Mouse (Mus musculus) small intestine, adult 2 months (tissue): Measurements from ENCODE around the gene Zfp652. TPM values are rescaled to one million over a fixed set of nuclear protein-coding genes. Genes with fewer than 3 reads are reported as not detected.

Source experiments
- H3K27ac ChIP-seq: fragments of 200-500 bp; 2 replicates; pipeline ENCODE4 v1.5.1; 2012; ENCODE audit warnings: low read depth, low read length, control low read depth, inconsistent platforms; ENCODE audit not compliant: insufficient read depth
- H3K27me3 ChIP-seq: fragments of 200-500 bp; 2 replicates; pipeline ENCODE4 v1.6.1; 2012; ENCODE audit warnings: mild to moderate bottlenecking, moderate library complexity, low read length, inconsistent platforms; ENCODE audit not compliant: control insufficient read depth, insufficient read depth
- H3K36me3 ChIP-seq: fragments of 200-500 bp; 2 replicates; pipeline ENCODE4 v1.6.1; 2012; ENCODE audit warnings: mild to moderate bottlenecking, low read length, control low read depth, inconsistent platforms; ENCODE audit not compliant: control insufficient read depth, insufficient read depth
- H3K4me1 ChIP-seq: fragments of 200-500 bp; 2 replicates; pipeline ENCODE4 v1.6.1; 2012; ENCODE audit warnings: low read length, inconsistent platforms, mixed read lengths; ENCODE audit not compliant: control insufficient read depth, insufficient read depth, insufficient read length
- H3K4me3 ChIP-seq: fragments of 200-500 bp; 2 replicates; pipeline ENCODE4 v1.5.1; 2012; ENCODE audit warnings: low read depth, mild to moderate bottlenecking, control low read depth, inconsistent platforms, low read length, moderate library complexity
- CTCF ChIP-seq: fragments of 200-500 bp; IDR thresholded peaks from 2 replicates; pipeline ENCODE4 v1.5.1; 2012; ENCODE audit warnings: low read depth, mild to moderate bottlenecking, control low read depth, inconsistent platforms, low read length, moderate library complexity, mixed read lengths; ENCODE audit not compliant: insufficient replicate concordance, insufficient read length; ENCODE audit errors: extremely low read depth
- POLR2A ChIP-seq: fragments of 200-500 bp; IDR thresholded peaks from 2 replicates; pipeline ENCODE4 v1.6.1; 2012; ENCODE audit warnings: low read depth, mild to moderate bottlenecking, control low read depth, inconsistent platforms, low read length, moderate library complexity
- WGBS: fragments of 180-500 bp; shearing (Covaris S2); methylation state at CpG from one replicate; pipeline ENCODE4 v1.1.7; 2018; 5-methylcytosine and 5-hydroxymethylcytosine counted together
- polyA plus RNA-seq: library from polyadenylated mRNA; depleted of rRNA; stranded (reverse); fragments of >200 nt; gene quantifications from 2 replicates; pipeline ENCODE4 v1.2.3, GENCODE M21; 2012

Gene Zfp652
- polyA plus RNA-seq, 1 experiment, result 25.1 TPM

GRCm38 (mm10) chr11:95724466-95724865, 12.0 kb downstream of the Zfp652 start:
- Histone ChIP-seq H3K36me3 (0 out of 2 replicates have a peak, but pooled peaks cover 2% of the 10 kb centered on the region), H3K27me3 (no peaks in the 10 kb centered on the region), H3K4me1 (peaks cover 3% of the 10 kb centered on the region), H3K27ac (no peak overlapping the region), H3K4me3 (no peak overlapping the region)
- TF ChIP-seq CTCF, result no peak
- TF ChIP-seq POLR2A, result no peak
- WGBS, result 86% methylated on average over 4 of the region's 4 CpGs

DNA sequence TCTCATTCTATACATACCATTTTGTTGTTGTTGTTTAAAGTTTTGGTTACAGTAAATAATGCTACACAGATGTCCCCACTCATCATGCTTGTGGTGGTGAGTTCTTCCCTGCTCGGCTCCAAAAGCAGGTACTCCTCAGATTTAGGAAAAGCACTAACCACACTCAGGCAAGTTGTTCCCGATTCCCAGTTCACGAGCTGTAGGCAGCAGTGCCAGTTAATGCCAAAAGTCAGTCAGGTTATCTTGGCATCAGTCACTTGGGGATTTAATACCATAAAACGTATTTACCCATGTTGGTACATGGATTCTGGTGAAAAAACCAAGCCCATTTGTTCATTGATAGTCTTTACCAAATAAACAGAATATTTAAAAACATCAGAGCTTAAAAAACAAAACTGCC, 13.7 kb downstream of the Zfp652 start:
- 43% methylated on average over 4 of the region's 4 CpGs for WGBS
- no peak overlapping the region for H3K27ac ChIP-seq
- 0 out of 2 replicates have a peak, but pooled peaks cover 2% of the 10 kb centered on the region for H3K36me3 ChIP-seq
- H3K4me1 ChIP-seq, result peaks cover 5% of the 10 kb centered on the region
- TF ChIP-seq POLR2A, result no peak
- TF ChIP-seq CTCF, result no peak
- no peaks in the 10 kb centered on the region for H3K27me3 ChIP-seq
- H3K4me3 ChIP-seq, result no peak overlapping the region

GRCm38 (mm10) chr11:95727947-95728346, 15.5 kb downstream of the Zfp652 start:
- H3K27ac ChIP-seq, result no peak overlapping the region
- 49% methylated on average over 5 of the region's 5 CpGs for WGBS
- H3K36me3 ChIP-seq, result no peaks in the 10 kb centered on the region
- no peak overlapping the region for H3K4me3 ChIP-seq
- peaks cover 5% of the 10 kb centered on the region for H3K4me1 ChIP-seq
- no peaks in the 10 kb centered on the region for H3K27me3 ChIP-seq
- TF ChIP-seq POLR2A, result no peak

DNA sequence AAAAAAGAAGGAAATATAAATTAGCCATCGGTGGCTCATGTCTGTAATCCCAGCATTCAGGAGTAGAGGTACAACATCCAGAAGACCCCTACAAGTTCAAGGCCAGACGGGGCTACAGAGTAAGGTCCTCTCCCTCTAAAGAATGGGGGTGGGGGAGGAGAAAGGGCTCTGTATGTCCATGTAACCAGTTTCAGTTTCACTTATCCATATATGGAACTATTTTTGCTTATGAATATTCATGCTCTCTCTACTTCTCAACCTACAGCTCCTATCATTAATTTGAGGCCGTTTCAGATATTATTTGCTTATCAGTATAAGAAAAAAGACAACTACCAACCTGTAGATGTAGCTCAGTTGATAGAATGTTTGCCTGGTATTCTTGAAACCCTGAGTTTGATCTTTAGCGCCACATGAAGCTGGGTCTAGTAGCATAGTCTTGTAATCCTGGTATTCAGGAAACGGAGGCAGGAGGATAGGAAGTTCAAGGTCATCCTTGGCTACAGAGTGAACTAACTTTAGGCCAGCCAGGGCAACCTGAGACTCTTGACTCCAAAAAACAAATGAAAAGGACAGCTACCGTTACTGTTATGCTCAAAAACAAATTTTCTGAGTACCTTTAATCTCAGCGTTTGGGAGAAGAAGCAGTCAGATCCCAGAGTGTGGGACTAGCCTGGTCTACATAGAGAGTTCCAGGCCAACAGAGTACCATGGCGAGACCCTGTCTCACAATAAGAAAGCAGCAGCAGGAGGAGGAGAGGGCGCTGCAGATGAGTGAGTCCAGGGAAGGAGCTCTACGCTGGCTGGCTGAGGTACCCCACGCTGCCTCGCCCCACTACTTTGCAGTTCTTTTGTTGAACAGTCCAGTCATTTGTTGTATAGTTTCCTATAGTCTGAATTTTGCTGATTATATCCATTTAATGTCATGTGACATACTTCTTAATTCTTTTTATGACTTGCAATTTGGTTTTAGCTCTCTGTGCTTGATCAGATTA, 16.7 kb downstream of the Zfp652 start:
- WGBS, result 65% methylated on average over 12 of the region's 12 CpGs
- Histone ChIP-seq H3K4me1 (peaks cover 5% of the 10 kb centered on the region), H3K27me3 (no peaks in the 10 kb centered on the region), H3K4me3 (no peak overlapping the region), H3K36me3 (no peaks in the 10 kb centered on the region), H3K27ac (no peak overlapping the region)
- TF ChIP-seq CTCF, result no peak
- no peak for TF ChIP-seq POLR2A

DNA sequence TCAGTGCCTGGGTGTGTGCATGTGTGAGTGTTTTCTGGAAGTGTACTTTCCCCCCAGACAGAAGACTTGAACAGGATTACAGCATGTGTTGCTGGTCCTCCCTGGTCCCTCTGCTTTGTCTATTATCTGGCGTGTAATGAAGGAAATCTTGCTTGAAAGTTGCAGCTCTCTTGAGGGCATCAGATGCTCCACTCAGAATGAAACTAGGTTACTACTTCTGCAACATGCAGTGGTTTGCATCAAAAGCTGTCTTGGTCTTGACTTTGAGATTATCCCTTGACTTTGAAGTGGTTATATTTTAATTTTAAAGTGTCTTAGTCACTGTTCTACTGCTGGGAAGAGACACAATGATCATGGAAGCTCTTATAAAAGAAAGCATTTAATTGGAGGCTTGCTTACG, 22.0 kb downstream of the Zfp652 start:
- 90% methylated on average over 2 of the region's 2 CpGs for WGBS
- no peak for TF ChIP-seq POLR2A
- TF ChIP-seq CTCF, result no peak
- Histone ChIP-seq H3K36me3 (no peaks in the 10 kb centered on the region), H3K4me3 (no peak overlapping the region), H3K27ac (no peak overlapping the region), H3K4me1 (peaks cover 3% of the 10 kb centered on the region), H3K27me3 (no peaks in the 10 kb centered on the region)

DNA sequence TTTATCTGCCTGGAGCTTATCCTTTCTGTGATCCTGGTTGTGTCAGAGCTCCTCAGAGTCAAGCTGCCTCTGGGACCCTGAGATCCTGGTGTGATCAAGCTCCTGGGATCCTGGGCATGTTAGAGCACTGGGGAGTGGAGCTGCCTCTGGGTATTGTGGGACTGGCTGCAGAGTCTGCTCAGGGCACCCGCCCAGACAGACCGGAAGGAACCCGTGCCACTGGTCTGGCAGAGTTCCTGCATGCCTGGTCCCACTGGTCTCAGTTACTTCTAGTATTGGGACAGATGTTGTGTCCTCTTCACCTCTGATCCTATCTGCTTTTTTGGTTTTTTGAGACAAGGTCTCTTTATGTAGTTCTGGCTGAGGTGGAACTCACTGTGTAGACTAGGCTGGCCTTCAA, 25.3 kb downstream of the Zfp652 start:
- Histone ChIP-seq H3K27ac (no peak overlapping the region), H3K4me3 (no peak overlapping the region), H3K27me3 (no peaks in the 10 kb centered on the region), H3K36me3 (no peaks in the 10 kb centered on the region), H3K4me1 (0 out of 2 replicates have a peak, but pooled peaks cover 2% of the 10 kb centered on the region)
- TF ChIP-seq CTCF (no peak), POLR2A (no peak)
- WGBS, result 35% methylated on average over 3 of the region's 3 CpGs

- H3K4me1 ChIP-seq, result no peaks in the 10 kb centered on the region
- H3K27me3 ChIP-seq, result no peaks in the 10 kb centered on the region
- H3K36me3 ChIP-seq, result peaks cover 4% of the 10 kb centered on the region; the same call in 1 of the 2 replicates
- no peak overlapping the region for H3K27ac ChIP-seq
- 72% methylated on average over 2 of the region's 2 CpGs for WGBS
- TF ChIP-seq CTCF (no peak), POLR2A (no peak)
- no peak overlapping the region for H3K4me3 ChIP-seq
Measured at GRCm38 (mm10) chr11:95744521-95744920, 32.0 kb downstream of the Zfp652 start.
